Mouse (Mus musculus) ovary, postnatal 10 days (tissue): ENCODE data around the gene Mlec.

Experiments
- DNase-seq: peaks from one replicate; pipeline ENCODE4 v3.0.0; 2022; ENCODE audit warnings: low spot score

The Mlec gene

DNA sequence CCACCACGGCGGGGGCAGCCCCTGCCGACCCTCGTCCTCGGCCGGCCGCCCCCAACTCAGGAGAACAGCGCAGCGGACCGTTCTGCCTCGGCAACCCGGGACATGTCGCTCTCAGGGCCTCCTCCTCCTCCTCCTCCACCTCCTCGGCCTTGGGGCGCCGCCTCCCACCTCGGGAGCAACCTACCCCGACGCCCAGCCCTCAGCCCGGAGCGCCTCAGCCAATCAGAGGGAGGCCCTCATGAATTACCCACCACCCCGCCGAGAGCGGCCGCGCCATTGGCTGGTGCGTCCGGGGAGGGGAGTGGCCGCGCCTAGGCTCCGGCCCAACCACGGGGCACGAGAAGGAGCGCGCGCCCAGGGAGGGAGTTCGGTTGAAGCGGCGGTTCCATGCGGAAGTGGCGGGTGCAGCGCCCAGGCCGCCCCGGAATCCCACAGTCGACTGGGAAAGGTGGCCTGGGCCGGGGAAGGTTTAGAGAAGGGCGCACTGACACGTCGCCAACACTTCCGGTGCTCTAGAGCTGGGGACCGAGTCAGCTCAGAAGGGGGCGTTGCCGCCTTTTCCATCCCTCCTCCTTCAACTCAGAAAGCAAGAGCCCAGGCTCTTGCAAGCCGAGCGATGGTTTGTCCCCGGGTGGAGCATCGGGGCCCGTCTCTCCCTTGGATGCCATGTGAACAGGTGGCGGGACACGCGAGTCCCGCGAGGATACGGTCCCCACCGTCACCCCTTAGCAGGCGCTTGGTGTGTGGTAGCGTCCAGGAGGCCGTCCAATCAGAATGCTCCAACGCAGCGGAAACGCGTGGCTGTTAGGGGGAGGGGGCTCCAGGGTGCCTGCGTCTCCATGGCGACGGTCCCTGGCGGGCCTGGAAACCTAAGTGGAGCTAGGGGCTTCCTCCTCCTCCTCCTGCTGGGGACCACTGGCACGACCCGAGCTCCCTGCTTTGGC, at the start of gene Mlec:
Mlec (minus strand) TSS at position 140 of the 944 bp plus-strand sequence.
- DNase-seq = peak; percentile 99

- no peak for DNase-seq
Observed at GRCm38 (mm10) chr5:115207244-115207643, 49.3 kb upstream of the Mlec start.

- DNase-seq = no peak
Observed at GRCm38 (mm10) chr5:115204562-115205311, 46.8 kb upstream of the Mlec start.

- no peak for DNase-seq
Observed at GRCm38 (mm10) chr5:115203735-115204561, 46.0 kb upstream of the Mlec start.

- DNase-seq = no peak
Observed at GRCm38 (mm10) chr5:115194626-115195221, 36.7 kb upstream of the Mlec start.

GRCm38 (mm10) chr5:115193669-115194625, 36.0 kb upstream of the Mlec start, which contains the start of gene Cabp1:
Cabp1 (minus strand) TSS chr5:115194381.
- DNase-seq = no peak

GRCm38 (mm10) chr5:115193226-115193625, 35.2 kb upstream of the Mlec start:
- DNase-seq = no peak

- no peak for DNase-seq
Observed at GRCm38 (mm10) chr5:115192828-115193195, 34.8 kb upstream of the Mlec start.

GRCm38 (mm10) chr5:115191880-115192827, 34.2 kb upstream of the Mlec start:
- no peak for DNase-seq

DNA sequence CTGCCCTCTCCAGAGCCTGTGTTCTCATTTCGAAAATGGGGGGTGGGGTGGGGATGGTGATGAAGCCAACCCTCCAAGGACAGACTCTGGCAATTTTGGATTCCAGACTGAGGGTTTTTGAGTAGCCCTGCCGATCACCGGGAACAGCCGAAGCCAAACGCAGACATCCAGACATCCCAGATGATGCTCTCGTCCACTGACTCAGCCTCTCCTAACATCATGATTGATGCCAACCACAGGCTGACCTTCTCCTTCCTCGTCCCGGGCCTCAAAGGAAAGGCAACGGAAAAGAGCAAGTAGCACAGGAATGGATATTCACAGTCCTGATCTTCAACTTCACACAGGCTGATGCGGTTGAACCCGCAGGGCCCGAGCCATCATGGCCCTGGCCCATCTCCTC, 32.1 kb upstream of the Mlec start:
- DNase-seq = no peak

DNA sequence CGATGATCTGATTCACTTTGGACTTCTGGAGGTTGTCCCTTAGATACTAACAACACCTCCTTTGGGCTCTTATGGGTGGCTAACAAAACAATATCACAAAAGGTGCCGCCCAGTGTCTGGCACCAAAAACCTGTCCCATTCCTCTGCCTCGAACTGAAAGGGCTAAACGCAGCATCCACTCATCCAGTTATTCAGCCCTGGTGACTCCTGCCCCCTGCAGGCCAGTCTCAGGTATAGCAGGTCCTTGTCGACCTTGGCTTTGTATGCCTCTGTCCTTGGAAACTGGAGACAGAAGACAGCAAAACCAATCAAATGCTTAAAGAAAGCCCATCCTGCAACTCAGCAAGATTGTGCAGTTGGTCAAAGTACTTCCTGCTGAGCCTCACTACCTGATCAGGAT, 30.8 kb upstream of the Mlec start:
- no peak for DNase-seq

DNA sequence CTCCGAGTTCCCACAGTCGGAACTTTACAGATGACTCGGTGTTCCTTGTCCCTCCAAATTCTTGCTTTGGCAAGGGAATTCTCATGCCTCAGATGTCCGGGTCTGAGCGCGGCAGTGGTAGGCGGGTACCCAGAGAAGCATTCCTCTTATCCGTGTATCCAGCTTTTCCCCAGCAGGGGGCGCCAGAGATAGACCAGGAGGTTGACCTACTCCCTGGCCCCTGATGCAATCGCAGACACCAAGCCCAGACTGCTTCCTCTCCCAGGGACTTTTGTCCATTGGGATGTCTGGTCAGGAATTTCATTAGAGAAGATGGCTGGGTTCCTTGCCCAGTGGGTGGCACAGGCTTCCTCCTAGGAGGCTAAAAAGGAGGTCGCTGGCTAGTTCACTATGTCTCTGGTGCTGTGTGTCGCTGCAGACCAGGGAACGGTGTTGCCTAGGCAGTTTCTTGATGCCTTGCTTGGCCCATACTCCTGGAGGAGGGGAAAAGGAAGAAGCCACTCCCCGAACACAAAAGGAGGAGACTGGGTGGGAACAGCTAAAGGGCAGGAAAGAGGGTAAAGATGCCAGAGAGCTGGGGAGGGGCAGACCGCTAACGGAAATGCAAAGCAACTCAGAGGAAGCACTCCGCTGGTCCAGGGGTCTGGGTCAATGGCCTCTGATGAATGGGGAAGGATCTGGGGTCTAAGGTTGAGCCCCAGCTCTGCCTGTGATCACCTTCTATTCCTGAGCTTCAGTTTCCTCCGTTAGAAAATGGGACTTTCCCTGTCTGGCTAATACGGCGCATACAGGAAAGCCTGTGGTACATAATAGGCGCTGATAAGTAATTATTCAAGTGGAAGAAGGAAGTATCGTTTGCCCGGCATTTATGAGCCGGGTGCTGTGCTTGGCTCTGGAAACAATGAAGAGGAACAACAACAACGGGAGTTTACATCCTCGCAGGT, 29.5 kb upstream of the Mlec start:
- DNase-seq = peak; percentile 88

- no peak for DNase-seq
Observed at GRCm38 (mm10) chr5:115186371-115187073, 28.5 kb upstream of the Mlec start.

GRCm38 (mm10) chr5:115184726-115185125, 26.7 kb upstream of the Mlec start:
- DNase-seq = no peak

DNA sequence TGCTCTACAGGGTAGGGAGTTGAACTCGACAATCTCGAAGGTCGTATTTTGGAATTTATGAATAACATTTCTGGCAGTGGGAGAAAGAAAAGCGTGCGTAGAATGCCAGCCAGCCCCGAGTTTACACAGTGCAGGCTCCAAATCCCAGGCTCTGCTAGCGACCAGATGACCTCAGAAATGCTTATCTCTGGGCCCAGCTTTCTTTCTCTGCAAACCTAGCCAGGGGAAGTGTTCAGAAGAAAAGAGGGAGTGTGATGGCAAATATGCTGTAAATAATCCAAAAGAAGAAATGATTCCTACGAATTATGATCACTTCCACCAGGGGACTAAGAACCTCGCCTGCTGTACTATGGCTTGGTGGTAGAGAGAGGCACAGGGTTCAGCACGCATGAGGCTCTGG, 25.5 kb upstream of the Mlec start:
- no peak for DNase-seq

DNA sequence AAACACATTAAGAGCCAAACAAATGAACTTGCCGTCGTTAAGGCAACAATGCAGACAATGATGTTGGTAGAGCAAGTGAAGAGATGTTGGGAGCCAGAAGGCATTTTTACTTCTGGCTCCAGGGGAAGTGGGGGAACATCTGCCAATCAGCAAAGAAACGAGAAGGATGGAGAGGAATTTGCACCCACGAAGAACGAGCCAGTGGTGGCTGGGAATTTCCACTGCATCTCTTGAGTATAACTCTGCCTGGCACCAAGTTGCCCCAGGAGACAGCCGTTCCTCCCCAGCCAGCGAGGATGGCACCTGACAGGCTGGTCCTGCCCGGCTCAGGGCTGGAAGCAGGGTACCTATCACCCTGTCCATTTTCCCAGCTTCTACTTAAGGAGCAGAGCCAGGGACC, 24.9 kb upstream of the Mlec start:
- DNase-seq = no peak

DNA sequence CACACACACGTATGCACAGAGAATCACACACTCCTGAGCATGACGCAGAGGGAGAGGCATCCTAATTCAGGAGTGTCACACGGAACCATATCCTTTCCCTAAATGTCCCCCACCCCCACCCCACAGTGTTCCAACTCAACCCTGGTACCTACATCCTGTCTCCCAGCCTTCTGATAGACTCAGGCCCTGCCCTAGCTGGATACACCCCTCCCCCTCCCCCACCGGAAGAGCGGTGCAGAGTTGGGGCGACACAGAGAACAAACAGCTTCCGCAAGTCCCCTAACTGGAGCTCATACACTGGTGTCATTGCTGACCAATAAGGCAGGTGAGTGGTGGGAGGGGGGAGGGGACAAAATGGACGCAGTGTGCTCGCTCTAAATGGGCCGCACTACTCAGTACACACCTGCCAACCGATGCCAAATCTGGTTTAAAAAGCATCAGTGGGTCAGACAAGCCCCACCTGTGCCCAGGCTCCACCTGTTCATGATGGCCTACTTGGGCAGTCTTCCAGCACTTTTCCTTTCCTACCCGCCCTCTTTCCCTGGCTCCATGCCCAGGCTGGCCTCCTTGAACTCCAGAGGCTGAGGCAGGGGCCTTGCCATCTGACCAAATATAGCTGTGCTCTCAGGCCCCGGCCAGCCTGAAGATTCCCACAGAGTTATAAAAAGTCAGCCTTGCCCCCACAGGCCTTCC, 23.4 kb upstream of the Mlec start:
- DNase-seq = no peak
